Mouse (Mus musculus): ENCODE measurements around the gene Anapc4. TPM values are rescaled to one million over a fixed set of nuclear protein-coding genes. Genes with fewer than 3 reads are reported as not detected.

Gene Anapc4
- total RNA-seq, 2 experiments from 2014 or later, result 63.8 to 92.1 TPM

Other genes with a start within 250 kb of the Anapc4 start
- gene Sepsecs, start 164.3 kb upstream of the Anapc4 start, total RNA-seq (2014; fragmentation: Nextera tagmentation), result 11.6 and 21.4 TPM in 2 replicates
- gene Sepsecs, start 164.3 kb upstream of the Anapc4 start, total RNA-seq (2017), result 13.7 and 17.9 TPM in 2 replicates
- 25.9 and 31.2 TPM in 2 replicates for gene Pi4k2b, start 92.4 kb upstream of the Anapc4 start, total RNA-seq (2014; fragmentation: Nextera tagmentation)
- gene Pi4k2b, start 92.4 kb upstream of the Anapc4 start, total RNA-seq (2017), result 35.9 and 38.8 TPM in 2 replicates
- gene Zcchc4, start 58.6 kb upstream of the Anapc4 start, total RNA-seq (2014; fragmentation: Nextera tagmentation), result 28.0 and 31.4 TPM in 2 replicates
- gene Zcchc4, start 58.6 kb upstream of the Anapc4 start, total RNA-seq (2017), result 30.3 and 31.9 TPM in 2 replicates
- gene Slc34a2, start 204.1 kb downstream of the Anapc4 start, total RNA-seq (2014; fragmentation: Nextera tagmentation), result not detected in 2 replicates
- not detected in 2 replicates for gene Slc34a2, start 204.1 kb downstream of the Anapc4 start, total RNA-seq (2017)

Data from granulocyte monocyte progenitor cell, adult 5-6 weeks (primary cell).